Mouse (Mus musculus) liver, adult 2 months (tissue): ENCODE data around the gene Eif3m.

Experiments used
- CTCF ChIP-seq: fragments of 200-500 bp; IDR thresholded peaks from 2 replicates; pipeline ENCODE4 v1.5.1; 2011; ENCODE audit warnings: low read depth, low read length, control low read depth
- POLR2A ChIP-seq: fragments of 200-500 bp; IDR thresholded peaks from 2 replicates; pipeline ENCODE4 v1.6.1; 2011; ENCODE audit warnings: low read length, control low read depth; ENCODE audit not compliant: insufficient read depth; ENCODE audit errors: extremely low read depth

- no peak for TF ChIP-seq CTCF
- no peak for TF ChIP-seq POLR2A
These were observed 11.9 kb upstream of the Eif3m start for GRCm38 (mm10) chr2:105028806-105029205.
